Mouse (Mus musculus): ENCODE results near the gene Itga8. TPM values are rescaled to one million over a fixed set of nuclear protein-coding genes. Genes with fewer than 3 reads are reported as not detected.

Itga8 gene
- total RNA-seq, 1 experiment, result 2.5 TPM

DNA sequence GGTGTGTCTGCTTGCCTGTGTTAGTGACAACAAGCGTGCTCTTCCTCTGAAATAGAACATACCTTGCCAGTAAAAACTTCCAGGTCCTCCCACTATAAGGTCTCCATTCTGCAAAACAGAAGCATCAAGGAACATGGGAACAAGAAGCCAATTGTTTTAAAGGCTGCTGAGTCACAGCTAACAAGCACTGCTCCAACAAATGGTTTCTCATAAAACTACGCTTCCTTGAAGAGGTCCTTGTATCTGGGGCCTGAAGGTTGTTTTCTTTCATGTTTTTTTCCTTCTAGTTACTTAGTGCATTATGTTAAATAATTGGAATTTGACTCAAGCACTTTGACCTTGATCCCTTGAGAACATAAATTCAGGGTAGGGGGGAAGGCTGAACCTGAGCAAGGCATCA, 45.8 kb downstream of the Itga8 start:
- in situ Hi-C loops (cut with MboI; ENCODE audit: low sequenced_read_pairs in 2 of 2, unreplicated experiment in 2 of 2), result no loop called here
- Histone ChIP-seq H3K27ac (ENCODE audit: insufficient read depth, low read depth, low read length, poor library complexity, severe bottlenecking) (no peak overlapping the region), H3K4me3 (ENCODE audit: insufficient read depth in 1 of 2, low read depth in 1 of 2, low read length in 2 of 2, poor library complexity in 1 of 2, severe bottlenecking in 1 of 2) (no peak overlapping the region), H3K9me3 (ENCODE audit: control insufficient read depth, insufficient read depth, low read depth, low read length) (no peaks in the 10 kb centered on the region), H3K4me1 (ENCODE audit: control insufficient read depth in 2 of 2, insufficient read depth in 2 of 2, low read length in 2 of 2, poor library complexity in 1 of 2) (no peaks in the 10 kb centered on the region), H3K36me3 (ENCODE audit: control insufficient read depth, insufficient read depth, low read length, poor library complexity, severe bottlenecking) (no peaks in the 10 kb centered on the region), H3K9ac (ENCODE audit: insufficient read depth, low read depth, low read length, poor library complexity, severe bottlenecking) (no peak overlapping the region)
- TF ChIP-seq ZC3H11A (IDR thresholded peaks at IDR 0.05; ENCODE audit: borderline replicate concordance, low read depth, low read length), result no peak
- no peak for TF ChIP-seq HCFC1 (IDR thresholded peaks at IDR 0.05; ENCODE audit: borderline replicate concordance, insufficient read depth, low read length)
- TF ChIP-seq ZNF384 (IDR thresholded peaks at IDR 0.05; ENCODE audit: low read depth, low read length), result no peak
- no peak for TF ChIP-seq MAFK (IDR thresholded peaks at IDR 0.05; ENCODE audit: insufficient read depth, low read depth, low read length)
- no peak for TF ChIP-seq CHD2 (IDR thresholded peaks at IDR 0.05; ENCODE audit: low read depth, low read length)
- DNase-seq (ENCODE audit: low read depth, low spot score), result no peak

DNA sequence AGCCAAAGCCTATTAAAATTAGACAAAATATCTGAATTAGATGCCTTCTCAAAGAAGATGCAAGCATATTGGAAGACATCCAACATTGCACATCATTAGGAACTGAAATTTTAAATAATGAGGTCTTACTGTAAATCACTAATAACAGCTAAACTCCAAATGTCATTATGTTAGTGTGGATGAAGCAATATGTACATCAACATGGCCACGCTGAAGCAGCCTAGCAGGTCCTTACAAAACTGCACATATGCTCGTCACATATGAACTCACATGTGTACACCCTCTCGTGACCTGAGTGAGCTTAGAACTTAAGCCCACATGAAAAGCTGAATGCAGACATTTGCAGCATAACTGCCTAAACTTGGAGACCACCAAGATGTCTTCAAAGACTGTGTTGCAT, 66.4 kb downstream of the Itga8 start:
- Histone ChIP-seq H3K9ac (ENCODE audit: insufficient read depth, low read depth, low read length, poor library complexity, severe bottlenecking) (no peak overlapping the region), H3K4me3 (ENCODE audit: insufficient read depth in 1 of 2, low read depth in 1 of 2, low read length in 2 of 2, poor library complexity in 1 of 2, severe bottlenecking in 1 of 2) (no peak overlapping the region), H3K9me3 (ENCODE audit: control insufficient read depth, insufficient read depth, low read depth, low read length) (no peaks in the 10 kb centered on the region), H3K27ac (ENCODE audit: insufficient read depth, low read depth, low read length, poor library complexity, severe bottlenecking) (no peak overlapping the region), H3K4me1 (ENCODE audit: control insufficient read depth in 2 of 2, insufficient read depth in 2 of 2, low read length in 2 of 2, poor library complexity in 1 of 2) (no peaks in the 10 kb centered on the region), H3K36me3 (ENCODE audit: control insufficient read depth, insufficient read depth, low read length, poor library complexity, severe bottlenecking) (no peaks in the 10 kb centered on the region)
- in situ Hi-C loops (cut with MboI; ENCODE audit: low sequenced_read_pairs in 2 of 2, unreplicated experiment in 2 of 2), result no loop called here
- TF ChIP-seq ZC3H11A (IDR thresholded peaks at IDR 0.05; ENCODE audit: borderline replicate concordance, low read depth, low read length) (no peak), MAFK (IDR thresholded peaks at IDR 0.05; ENCODE audit: insufficient read depth, low read depth, low read length) (no peak), CHD2 (IDR thresholded peaks at IDR 0.05; ENCODE audit: low read depth, low read length) (no peak), ZNF384 (IDR thresholded peaks at IDR 0.05; ENCODE audit: low read depth, low read length) (no peak), HCFC1 (IDR thresholded peaks at IDR 0.05; ENCODE audit: borderline replicate concordance, insufficient read depth, low read length) (no peak)
- no peak for DNase-seq (ENCODE audit: low read depth, low spot score)

DNA sequence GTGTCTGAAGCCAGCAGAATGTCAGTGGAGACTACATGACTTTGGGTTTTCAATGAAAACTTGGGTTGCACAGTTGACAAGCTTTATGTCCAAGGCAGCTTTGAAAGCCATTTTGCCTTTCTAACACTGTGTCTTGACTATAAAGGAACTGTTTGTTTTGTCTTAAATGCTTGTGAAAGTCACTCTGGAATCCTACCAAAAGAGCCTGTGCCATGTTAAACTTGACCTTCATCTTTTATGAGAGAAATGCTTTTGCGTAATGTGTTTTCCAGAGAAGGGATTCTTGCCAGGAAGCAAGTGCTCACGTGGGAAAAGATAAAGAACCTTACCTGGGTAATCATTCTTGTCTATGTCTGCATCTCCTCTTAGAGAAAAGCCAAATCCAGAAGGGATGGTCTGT, 72.0 kb downstream of the Itga8 start:
- no peak for TF ChIP-seq ZNF384 (IDR thresholded peaks at IDR 0.05; ENCODE audit: low read depth, low read length)
- TF ChIP-seq HCFC1 (IDR thresholded peaks at IDR 0.05; ENCODE audit: borderline replicate concordance, insufficient read depth, low read length), result no peak
- no peak for TF ChIP-seq CHD2 (IDR thresholded peaks at IDR 0.05; ENCODE audit: low read depth, low read length)
- TF ChIP-seq MAFK (IDR thresholded peaks at IDR 0.05; ENCODE audit: insufficient read depth, low read depth, low read length), result no peak
- TF ChIP-seq ZC3H11A (IDR thresholded peaks at IDR 0.05; ENCODE audit: borderline replicate concordance, low read depth, low read length), result no peak
- Histone ChIP-seq H3K9me3 (ENCODE audit: control insufficient read depth, insufficient read depth, low read depth, low read length) (no peaks in the 10 kb centered on the region), H3K4me3 (ENCODE audit: insufficient read depth in 1 of 2, low read depth in 1 of 2, low read length in 2 of 2, poor library complexity in 1 of 2, severe bottlenecking in 1 of 2) (no peak overlapping the region), H3K9ac (ENCODE audit: insufficient read depth, low read depth, low read length, poor library complexity, severe bottlenecking) (no peak overlapping the region), H3K4me1 (ENCODE audit: control insufficient read depth in 2 of 2, insufficient read depth in 2 of 2, low read length in 2 of 2, poor library complexity in 1 of 2) (no peaks in the 10 kb centered on the region), H3K36me3 (ENCODE audit: control insufficient read depth, insufficient read depth, low read length, poor library complexity, severe bottlenecking) (no peaks in the 10 kb centered on the region), H3K27ac (ENCODE audit: insufficient read depth, low read depth, low read length, poor library complexity, severe bottlenecking) (no peak overlapping the region)
- DNase-seq (ENCODE audit: low read depth, low spot score), result no peak
- in situ Hi-C loops (cut with MboI; ENCODE audit: low sequenced_read_pairs in 2 of 2, unreplicated experiment in 2 of 2), result no loop called here

DNA sequence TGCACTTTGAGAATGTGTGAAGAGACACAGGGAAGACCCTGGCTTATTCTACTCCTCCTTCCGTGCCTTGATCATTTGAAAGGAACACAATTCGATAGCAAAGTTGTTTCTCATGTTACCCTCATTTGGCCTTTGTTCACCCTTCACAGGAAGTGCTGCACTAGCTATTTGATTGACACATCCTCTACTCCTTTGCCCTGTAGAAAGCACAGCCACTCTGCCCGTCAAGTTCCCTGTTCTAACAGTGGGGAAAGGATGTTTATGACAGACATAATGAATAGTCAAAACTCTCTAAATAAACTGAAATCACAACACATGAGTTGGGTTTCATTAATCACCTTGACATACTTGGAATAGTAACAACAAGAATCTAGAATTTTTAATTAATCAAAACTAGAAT, 73.4 kb downstream of the Itga8 start:
- Histone ChIP-seq H3K9ac (ENCODE audit: insufficient read depth, low read depth, low read length, poor library complexity, severe bottlenecking) (no peak overlapping the region), H3K4me3 (ENCODE audit: insufficient read depth in 1 of 2, low read depth in 1 of 2, low read length in 2 of 2, poor library complexity in 1 of 2, severe bottlenecking in 1 of 2) (no peak overlapping the region), H3K36me3 (ENCODE audit: control insufficient read depth, insufficient read depth, low read length, poor library complexity, severe bottlenecking) (no peaks in the 10 kb centered on the region), H3K27ac (ENCODE audit: insufficient read depth, low read depth, low read length, poor library complexity, severe bottlenecking) (no peak overlapping the region), H3K4me1 (ENCODE audit: control insufficient read depth in 2 of 2, insufficient read depth in 2 of 2, low read length in 2 of 2, poor library complexity in 1 of 2) (no peaks in the 10 kb centered on the region), H3K9me3 (ENCODE audit: control insufficient read depth, insufficient read depth, low read depth, low read length) (no peaks in the 10 kb centered on the region)
- TF ChIP-seq CHD2 (IDR thresholded peaks at IDR 0.05; ENCODE audit: low read depth, low read length) (no peak), HCFC1 (IDR thresholded peaks at IDR 0.05; ENCODE audit: borderline replicate concordance, insufficient read depth, low read length) (no peak), MAFK (IDR thresholded peaks at IDR 0.05; ENCODE audit: insufficient read depth, low read depth, low read length) (no peak), ZC3H11A (IDR thresholded peaks at IDR 0.05; ENCODE audit: borderline replicate concordance, low read depth, low read length) (no peak), ZNF384 (IDR thresholded peaks at IDR 0.05; ENCODE audit: low read depth, low read length) (no peak)
- in situ Hi-C loops (cut with MboI; ENCODE audit: low sequenced_read_pairs in 2 of 2, unreplicated experiment in 2 of 2), result no loop called here
- no peak for DNase-seq (ENCODE audit: low read depth, low spot score)

DNA sequence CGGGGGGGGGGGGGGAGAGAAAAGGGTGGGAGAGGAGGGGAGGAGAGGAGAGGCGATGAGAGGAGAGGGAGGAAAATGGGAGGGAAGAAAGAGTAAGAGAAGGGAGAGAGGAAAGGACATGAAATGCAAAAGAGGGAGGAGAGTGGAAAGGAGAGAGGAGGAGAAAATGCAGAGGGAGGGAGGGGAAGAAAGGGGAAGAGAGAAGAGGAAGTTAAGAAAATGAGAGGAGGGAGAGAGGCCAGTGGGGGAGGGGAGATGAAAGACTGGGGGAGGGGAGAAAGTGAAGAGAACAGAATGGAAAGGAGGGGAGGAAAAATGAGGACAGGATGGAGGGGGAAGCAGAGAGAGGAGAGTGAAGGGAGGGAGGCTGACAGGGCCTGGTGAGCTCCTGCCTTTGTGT, 74.5 kb downstream of the Itga8 start:
- H3K4me1 ChIP-seq (ENCODE audit: control insufficient read depth in 2 of 2, insufficient read depth in 2 of 2, low read length in 2 of 2, poor library complexity in 1 of 2), result no peaks in the 10 kb centered on the region
- H3K27ac ChIP-seq (ENCODE audit: insufficient read depth, low read depth, low read length, poor library complexity, severe bottlenecking), result no peak overlapping the region
- H3K9me3 ChIP-seq (ENCODE audit: control insufficient read depth, insufficient read depth, low read depth, low read length), result no peaks in the 10 kb centered on the region
- in situ Hi-C loops (cut with MboI; ENCODE audit: low sequenced_read_pairs in 2 of 2, unreplicated experiment in 2 of 2), result no loop called here
- H3K4me3 ChIP-seq (ENCODE audit: insufficient read depth in 1 of 2, low read depth in 1 of 2, low read length in 2 of 2, poor library complexity in 1 of 2, severe bottlenecking in 1 of 2), result no peak overlapping the region
- no peak overlapping the region for H3K9ac ChIP-seq (ENCODE audit: insufficient read depth, low read depth, low read length, poor library complexity, severe bottlenecking)
- no peaks in the 10 kb centered on the region for H3K36me3 ChIP-seq (ENCODE audit: control insufficient read depth, insufficient read depth, low read length, poor library complexity, severe bottlenecking)
- no peak for TF ChIP-seq ZNF384 (IDR thresholded peaks at IDR 0.05; ENCODE audit: low read depth, low read length)
- no peak for TF ChIP-seq HCFC1 (IDR thresholded peaks at IDR 0.05; ENCODE audit: borderline replicate concordance, insufficient read depth, low read length)
- no peak for TF ChIP-seq MAFK (IDR thresholded peaks at IDR 0.05; ENCODE audit: insufficient read depth, low read depth, low read length)
- no peak for DNase-seq (ENCODE audit: low read depth, low spot score)

Measured in ES-E14 (cell line).